Mouse (Mus musculus) heart, embryonic 14.5 days (tissue): ENCODE results near the gene Tmtc2. TPM values are rescaled to one million over a fixed set of nuclear protein-coding genes. Genes with fewer than 3 reads are reported as not detected.

Source experiments
- ATAC-seq: fragments of 200-750 bp; cut with Nextera tagmentation; 2 replicates; pipeline ENCODE4 v1.8.0; 2017; ENCODE audit warnings: low read depth, moderate TSS enrichment; ENCODE audit not compliant: insufficient number of reproducible peaks, insufficient read depth, low FRiP score
- H3K27ac ChIP-seq, 2 experiments: fragments of 200-500 bp in 1 of 2; fragments of 300-500 bp in 1 of 2; sonication (generic) in 1 of 2; replicated peaks in 1 of 2; 2 replicates each; pipeline ENCODE4 v1.5.1; 2012 to 2014; ENCODE audit warnings: low read depth in 2 of 2, low read length in 2 of 2, control low read depth in 1 of 2, mild to moderate bottlenecking in 1 of 2, mixed read lengths in 1 of 2; ENCODE audit not compliant: control insufficient read depth in 1 of 2, insufficient read depth in 1 of 2
- H3K27me3 ChIP-seq: fragments of 300-500 bp; sonication (generic); 2 replicates; pipeline ENCODE4 v1.6.1; 2014; ENCODE audit warnings: mild to moderate bottlenecking, low read length, control low read depth; ENCODE audit not compliant: control insufficient read depth, insufficient read depth
- H3K36me3 ChIP-seq: fragments of 300-500 bp; sonication (generic); 2 replicates; pipeline ENCODE4 v1.6.1; 2014; ENCODE audit warnings: mild to moderate bottlenecking, control low read depth, low read length, mixed read lengths; ENCODE audit not compliant: control insufficient read depth, insufficient read depth
- H3K4me1 ChIP-seq, 2 experiments: fragments of 200-500 bp in 1 of 2; fragments of 300-500 bp in 1 of 2; sonication (generic) in 1 of 2; 2 replicates each; pipeline ENCODE4 v1.6.1; 2012 to 2014; ENCODE audit warnings: low read length in 2 of 2, control low read depth in 1 of 2, mixed read lengths in 1 of 2; ENCODE audit not compliant: control insufficient read depth in 2 of 2, insufficient read depth in 2 of 2
- H3K4me2 ChIP-seq: fragments of 300-500 bp; sonication (generic); 2 replicates; pipeline ENCODE4 v1.6.1; 2014; ENCODE audit warnings: mild to moderate bottlenecking, low read length
- H3K4me3 ChIP-seq, 2 experiments: fragments of 200-500 bp in 1 of 2; fragments of 300-500 bp in 1 of 2; sonication (generic) in 1 of 2; 2 replicates each; pipeline ENCODE4 v1.5.1; 2012 to 2014; ENCODE audit warnings: low read length in 2 of 2, mild to moderate bottlenecking in 2 of 2, control low read depth in 1 of 2, low read depth in 1 of 2, moderate library complexity in 1 of 2; ENCODE audit not compliant: control insufficient read depth in 1 of 2, insufficient read depth in 1 of 2
- H3K9ac ChIP-seq: fragments of 300-500 bp; sonication (generic); 2 replicates; pipeline ENCODE4 v1.6.1; 2014; ENCODE audit warnings: mild to moderate bottlenecking, low read length
- H3K9me3 ChIP-seq: fragments of 300-500 bp; sonication (generic); 2 replicates; pipeline ENCODE4 v1.6.1; 2016; ENCODE audit warnings: low read length, control low read depth; ENCODE audit not compliant: control insufficient read depth
- WGBS: fragments of 180-500 bp; shearing (Covaris S2); extraction: QIAGEN DNeasy Blood & Tissue Kit; methylation state at CpG from one replicate; pipeline ENCODE4 v1.1.7; 2014; 5-methylcytosine and 5-hydroxymethylcytosine counted together
- polyA plus RNA-seq: library from polyadenylated mRNA; unstranded; fragments of >200 nt; fragmentation: Nextera tagmentation; extraction: Ambion mirVana; gene quantifications from 2 replicates; pipeline ENCODE4 v1.2.1, GENCODE M21; 2014

Gene Tmtc2
- polyA plus RNA-seq, 1 experiment from 2014 or later, result 3.3 TPM

GRCm38 (mm10) chr10:105578291-105578845, 4.1 kb upstream of the Tmtc2 start:
- no peaks in the 10 kb centered on the region for H3K27me3 ChIP-seq
- H3K4me2 ChIP-seq, result no peak overlapping the region
- no peak for ATAC-seq
- 56% methylated on average over 8 of the region's 8 CpGs for WGBS
- no peaks in the 10 kb centered on the region for H3K36me3 ChIP-seq
- H3K9ac ChIP-seq, result no peak overlapping the region
- H3K9me3 ChIP-seq, result no peaks in the 10 kb centered on the region
- no peak overlapping the region for H3K4me3 ChIP-seq
- H3K27ac ChIP-seq, result no peak overlapping the region
- H3K4me1 ChIP-seq, result peaks cover 0 to 3% of the 10 kb centered on the region in 2 experiments; a peak in 2 of 4 replicates

DNA sequence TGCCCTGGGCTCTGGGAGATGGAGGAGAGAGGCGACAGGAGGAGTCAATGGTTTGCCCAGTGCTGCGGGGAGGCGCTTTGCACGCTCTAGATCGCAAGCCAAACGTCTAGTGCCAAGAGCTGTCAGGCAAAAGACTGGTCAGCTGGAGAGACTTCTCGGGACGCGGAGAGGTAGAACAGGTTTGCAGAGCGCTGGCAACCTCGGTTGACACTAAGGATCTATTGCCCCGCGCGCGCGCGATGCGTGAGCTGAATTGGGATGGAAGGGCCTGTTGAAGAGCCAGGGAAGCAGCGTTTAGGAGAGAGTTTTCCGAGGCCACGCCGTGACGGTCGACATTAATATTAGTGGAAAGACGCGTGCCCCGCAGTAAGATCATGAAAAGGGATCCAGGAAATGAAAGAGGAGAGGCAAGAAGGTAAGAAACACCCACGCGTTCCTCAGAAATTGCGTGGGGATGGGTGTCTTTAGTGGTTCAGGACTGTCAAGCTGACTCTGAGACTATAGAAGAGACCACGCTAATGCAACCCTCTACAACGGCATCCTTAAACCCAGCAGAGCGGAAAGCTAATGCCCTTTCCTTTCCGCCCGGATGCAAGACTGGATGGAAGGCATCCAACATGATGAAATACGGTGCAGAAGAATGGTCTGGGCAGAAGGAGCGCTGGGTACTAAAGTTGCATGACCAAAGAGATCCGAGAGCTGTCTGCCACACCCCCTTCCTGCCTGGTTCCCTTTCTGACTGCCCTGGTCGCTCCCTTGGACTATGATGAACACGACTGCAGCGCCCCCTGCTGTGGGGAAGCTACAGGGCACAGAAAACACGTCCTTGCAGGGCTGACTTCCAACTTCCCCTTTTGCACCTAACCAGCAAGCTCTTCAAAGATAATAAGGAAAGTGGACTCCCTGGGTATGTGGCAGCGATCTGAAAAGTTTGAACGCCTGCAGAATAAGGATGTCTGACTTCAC, 727 bp upstream of the Tmtc2 start:
- WGBS, result under 1% methylated on average over 44 of the region's 44 CpGs
- peaks cover 3 to 17% of the 10 kb centered on the region in 2 experiments; a peak in 3 of 4 replicates for H3K4me1 ChIP-seq
- H3K27me3 ChIP-seq, result no peaks in the 10 kb centered on the region
- peak overlapping the region; percentile 95 for H3K4me2 ChIP-seq
- H3K9me3 ChIP-seq, result no peaks in the 10 kb centered on the region
- peak; percentile 79 for ATAC-seq
- peak overlapping the region; percentile 1 to 80; a peak in 2 of 4 replicates for H3K27ac ChIP-seq
- no peaks in the 10 kb centered on the region for H3K36me3 ChIP-seq
- H3K9ac ChIP-seq, result peak overlapping the region; percentile 82
- H3K4me3 ChIP-seq, result peak overlapping the region; percentile 82 to 85

DNA sequence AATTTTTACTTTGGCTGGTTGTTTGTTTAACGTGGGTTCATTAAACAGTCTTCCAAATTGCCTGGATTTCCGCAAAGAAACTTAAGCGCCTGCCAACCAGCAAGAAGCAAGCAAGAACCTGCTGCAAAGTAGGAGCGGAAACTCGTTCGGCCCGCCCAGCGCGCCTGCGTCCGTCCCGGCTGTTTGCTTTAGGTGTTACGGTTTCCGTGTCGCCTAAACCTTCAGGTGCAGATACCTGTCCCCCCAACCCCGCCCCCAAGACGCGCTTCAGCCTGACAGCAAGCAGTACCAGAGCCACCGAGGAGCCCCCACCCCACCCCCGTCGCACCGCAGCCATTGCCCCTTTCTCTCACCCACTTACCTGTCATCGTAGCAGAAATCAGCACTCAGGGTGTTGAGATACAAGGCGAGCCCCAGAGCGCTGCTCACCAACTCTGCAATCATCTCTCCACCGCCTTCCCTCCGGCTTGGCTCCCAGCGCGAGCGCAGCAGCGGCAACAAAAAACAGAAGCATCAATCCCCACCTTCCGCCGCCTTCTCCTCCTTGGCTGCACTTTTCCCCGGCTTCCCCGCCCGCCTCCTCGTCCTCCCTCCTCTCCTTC, 844 bp downstream of the Tmtc2 start:
- H3K27me3 ChIP-seq, result no peaks in the 10 kb centered on the region
- H3K4me1 ChIP-seq, result peaks cover 5 to 19% of the 10 kb centered on the region in 2 experiments; a peak in 2 of 4 replicates
- H3K4me3 ChIP-seq, result peak overlapping the region; percentile 82 to 85
- H3K9ac ChIP-seq, result peak overlapping the region; percentile 82
- ATAC-seq, result no peak
- H3K4me2 ChIP-seq, result peak overlapping the region; percentile 95
- H3K9me3 ChIP-seq, result no peaks in the 10 kb centered on the region
- H3K27ac ChIP-seq, result peak overlapping the region; percentile 67 to 80
- WGBS, result under 1% methylated on average over 37 of the region's 37 CpGs
- no peaks in the 10 kb centered on the region for H3K36me3 ChIP-seq

GRCm38 (mm10) chr10:105572829-105573228, 1.4 kb downstream of the Tmtc2 start:
- Histone ChIP-seq H3K36me3 (no peaks in the 10 kb centered on the region), H3K27ac (no peak overlapping the region), H3K4me3 (peak overlapping the region; percentile 82 to 85), H3K4me1 (peaks cover 5 to 19% of the 10 kb centered on the region in 2 experiments; a peak in 2 of 4 replicates), H3K4me2 (peak overlapping the region; percentile 95), H3K9ac (peak overlapping the region; percentile 82), H3K27me3 (no peaks in the 10 kb centered on the region), H3K9me3 (no peaks in the 10 kb centered on the region)
- 4% methylated on average over 16 of the region's 16 CpGs for WGBS
- ATAC-seq, result no peak

DNA sequence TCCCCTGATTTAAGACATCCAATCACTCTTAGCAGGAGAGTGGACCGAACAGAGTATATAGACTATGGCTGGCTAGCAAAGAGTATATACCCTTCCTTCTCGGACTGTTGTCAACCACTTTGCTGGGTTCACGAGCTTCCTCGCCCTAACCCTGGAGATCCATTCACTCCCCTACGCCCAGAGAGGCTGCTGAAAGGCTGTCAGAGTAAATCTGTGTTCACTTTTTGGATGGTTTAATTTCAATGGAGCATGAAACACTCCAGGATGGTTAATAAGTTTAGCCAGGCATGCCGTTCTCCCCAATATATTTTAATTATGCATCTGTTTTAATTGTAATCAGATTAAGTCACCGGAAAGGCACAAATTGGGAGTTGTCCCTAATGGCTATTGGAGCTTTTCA, 1.9 kb downstream of the Tmtc2 start:
- WGBS, result 58% methylated on average over 7 of the region's 7 CpGs
- Histone ChIP-seq H3K9ac (peak overlapping the region; percentile 82), H3K27ac (no peak overlapping the region)

DNA sequence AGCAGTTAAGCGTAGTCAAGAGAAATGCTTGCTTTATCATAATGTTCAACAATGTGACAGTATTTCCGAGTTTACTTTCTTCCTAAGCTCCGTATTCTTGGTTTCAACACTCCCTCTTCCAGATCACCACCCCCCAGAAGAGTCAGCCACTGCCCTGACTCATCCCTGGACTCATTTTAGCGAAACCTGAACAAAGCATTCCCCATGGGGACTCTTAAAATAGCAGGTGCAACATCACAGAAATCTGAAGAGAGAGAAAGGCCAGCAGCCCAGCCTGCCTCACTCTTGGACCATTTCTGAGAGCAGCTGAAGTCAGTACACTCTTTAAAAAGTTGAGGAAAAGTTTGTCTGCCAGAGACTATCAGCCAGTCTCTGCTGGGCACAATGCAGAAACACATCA, 2.4 kb downstream of the Tmtc2 start:
- Histone ChIP-seq H3K9ac (peak overlapping the region; percentile 46; the same call in 1 of the 2 replicates), H3K36me3 (no peaks in the 10 kb centered on the region), H3K27me3 (no peaks in the 10 kb centered on the region), H3K4me3 (peak overlapping the region in 1 of 2 experiments; percentile 85; a peak in 1 of 4 replicates), H3K4me2 (peak overlapping the region; percentile 95), H3K4me1 (peaks cover 5 to 19% of the 10 kb centered on the region in 2 experiments; a peak in 2 of 4 replicates), H3K9me3 (no peaks in the 10 kb centered on the region), H3K27ac (no peak overlapping the region)
- 38% methylated on average over 4 of the region's 4 CpGs for WGBS
- ATAC-seq, result no peak

More for the DNA sequence above, 1.9 kb downstream of the Tmtc2 start:
- ATAC-seq, result no peak
- H3K4me1 ChIP-seq, result peaks cover 5 to 19% of the 10 kb centered on the region in 2 experiments; a peak in 2 of 4 replicates
- H3K4me3 ChIP-seq, result peak overlapping the region in 1 of 2 experiments; percentile 85; a peak in 2 of 4 replicates
- H3K27me3 ChIP-seq, result no peaks in the 10 kb centered on the region
- no peaks in the 10 kb centered on the region for H3K9me3 ChIP-seq
- peak overlapping the region; percentile 95 for H3K4me2 ChIP-seq
- no peaks in the 10 kb centered on the region for H3K36me3 ChIP-seq

- WGBS, result 85% methylated on average over 8 of the region's 8 CpGs
- Histone ChIP-seq H3K9ac (no peak overlapping the region), H3K36me3 (no peaks in the 10 kb centered on the region), H3K4me2 (no peak overlapping the region), H3K9me3 (no peaks in the 10 kb centered on the region), H3K4me1 (peaks cover 5 to 19% of the 10 kb centered on the region in 2 experiments; a peak in 2 of 4 replicates), H3K27ac (no peak overlapping the region), H3K27me3 (no peaks in the 10 kb centered on the region), H3K4me3 (no peak overlapping the region)
- ATAC-seq, result no peak
Measured at GRCm38 (mm10) chr10:105571019-105571418, 3.2 kb downstream of the Tmtc2 start.
